Mouse (Mus musculus) embryonic facial prominence, embryonic 14.5 days (tissue): ENCODE data around the gene Pkdcc. TPM values are rescaled to one million over a fixed set of nuclear protein-coding genes. Genes with fewer than 3 reads are reported as not detected.
A peak's percentile ranks its signal among the peaks of the same experiment; 100 is the strongest.

Experiments
- ATAC-seq: fragments of 200-750 bp; cut with Nextera tagmentation; 2 replicates; pipeline ENCODE4 v1.8.0; 2017; ENCODE audit warnings: low read depth, moderate number of reproducible peaks, moderate TSS enrichment
- DNase-seq: peaks from one replicate; pipeline ENCODE4 v3.0.0-alpha.2; 2015; ENCODE audit warnings: low spot score
- H3K27ac ChIP-seq: fragments of 300-500 bp; sonication (generic); replicated peaks from 2 replicates; pipeline ENCODE4 v1.5.1; 2014; ENCODE audit warnings: low read depth, mild to moderate bottlenecking, low read length, moderate library complexity
- H3K27me3 ChIP-seq: fragments of 300-500 bp; sonication (generic); replicated peaks from 2 replicates; pipeline ENCODE4 v1.6.1; 2014; ENCODE audit warnings: low read length; ENCODE audit not compliant: control insufficient read depth, insufficient read depth
- H3K36me3 ChIP-seq: fragments of 300-500 bp; sonication (generic); 2 replicates; pipeline ENCODE4 v1.6.1; 2014; ENCODE audit warnings: low read length, mixed read lengths; ENCODE audit not compliant: control insufficient read depth, insufficient read depth
- H3K4me1 ChIP-seq: fragments of 300-500 bp; sonication (generic); 2 replicates; pipeline ENCODE4 v1.6.1; 2014; ENCODE audit warnings: antibody characterized with exemption, low read length; ENCODE audit not compliant: control insufficient read depth, insufficient read depth
- H3K4me2 ChIP-seq: fragments of 300-500 bp; sonication (generic); 2 replicates; pipeline ENCODE4 v1.6.1; 2014; ENCODE audit warnings: low read depth, mild to moderate bottlenecking, low read length, moderate library complexity, mixed read lengths
- H3K4me3 ChIP-seq: fragments of 300-500 bp; sonication (generic); 2 replicates; pipeline ENCODE4 v1.5.1; 2014; ENCODE audit warnings: low read depth, mild to moderate bottlenecking, low read length
- H3K9ac ChIP-seq: fragments of 300-500 bp; sonication (generic); 2 replicates; pipeline ENCODE4 v1.6.1; 2014; ENCODE audit warnings: low read depth, mild to moderate bottlenecking, low read length, moderate library complexity, mixed read lengths
- H3K9me3 ChIP-seq: fragments of 300-500 bp; sonication (generic); 2 replicates; pipeline ENCODE4 v1.6.1; 2016; ENCODE audit warnings: low read length; ENCODE audit not compliant: control insufficient read depth
- WGBS: fragments of 180-500 bp; shearing (Covaris S2); extraction: QIAGEN DNeasy Blood & Tissue Kit; methylation state at CpG from one replicate; pipeline ENCODE4 v1.1.7; 2014; 5-methylcytosine and 5-hydroxymethylcytosine counted together
- polyA plus RNA-seq: library from polyadenylated mRNA; unstranded; fragments of >200 nt; fragmentation: Nextera tagmentation; extraction: Ambion mirVana; gene quantifications from 2 replicates; pipeline ENCODE4 v1.2.1, GENCODE M21; 2014

Pkdcc gene
- polyA plus RNA-seq, 1 experiment from 2014 or later = 26.2 TPM

- Histone ChIP-seq H3K9me3 (0 out of 2 replicates have a peak, but pooled peaks cover 4% of the 10 kb centered on the region), H3K4me3 (no peak overlapping the region), H3K9ac (no peak overlapping the region), H3K27me3 (no peaks in the 10 kb centered on the region), H3K27ac (no peak overlapping the region), H3K36me3 (no peaks in the 10 kb centered on the region), H3K4me2 (no peak overlapping the region), H3K4me1 (peaks cover 13% of the 10 kb centered on the region; the same call in 1 of the 2 replicates)
- ATAC-seq = no peak
- DNase-seq = no peak
- WGBS = 83% methylated on average over 8 of the region's 8 CpGs
Observed at GRCm38 (mm10) chr17:83182061-83182664, 32.9 kb upstream of the Pkdcc start.

- ATAC-seq (no peak), DNase-seq (no peak)
- WGBS = 72% methylated on average over 6 of the region's 6 CpGs
- Histone ChIP-seq H3K4me2 (no peak overlapping the region), H3K27me3 (no peaks in the 10 kb centered on the region), H3K36me3 (no peaks in the 10 kb centered on the region), H3K4me3 (no peak overlapping the region), H3K9me3 (0 out of 2 replicates have a peak, but pooled peaks cover 4% of the 10 kb centered on the region), H3K4me1 (peaks cover 13% of the 10 kb centered on the region; the same call in 1 of the 2 replicates), H3K9ac (no peak overlapping the region), H3K27ac (no peak overlapping the region)
Observed at GRCm38 (mm10) chr17:83182780-83183179, 32.3 kb upstream of the Pkdcc start.

GRCm38 (mm10) chr17:83187751-83188565 lies 27.1 kb upstream of the Pkdcc start:
- 42% methylated on average over 11 of the region's 11 CpGs for WGBS
- peak; percentile 55; the same call in 1 of the 2 replicates for ATAC-seq
- H3K9ac ChIP-seq = peak overlapping the region; percentile 19; the same call in 1 of the 2 replicates
- no peaks in the 10 kb centered on the region for H3K27me3 ChIP-seq
- no peak for DNase-seq
- no peaks in the 10 kb centered on the region; the same call in 1 of the 2 replicates for H3K4me1 ChIP-seq
- H3K4me2 ChIP-seq = no peak overlapping the region
- 0 out of 2 replicates have a peak, but pooled peaks cover 4% of the 10 kb centered on the region for H3K9me3 ChIP-seq
- no peak overlapping the region for H3K27ac ChIP-seq
- no peaks in the 10 kb centered on the region for H3K36me3 ChIP-seq
- no peak overlapping the region for H3K4me3 ChIP-seq

DNA sequence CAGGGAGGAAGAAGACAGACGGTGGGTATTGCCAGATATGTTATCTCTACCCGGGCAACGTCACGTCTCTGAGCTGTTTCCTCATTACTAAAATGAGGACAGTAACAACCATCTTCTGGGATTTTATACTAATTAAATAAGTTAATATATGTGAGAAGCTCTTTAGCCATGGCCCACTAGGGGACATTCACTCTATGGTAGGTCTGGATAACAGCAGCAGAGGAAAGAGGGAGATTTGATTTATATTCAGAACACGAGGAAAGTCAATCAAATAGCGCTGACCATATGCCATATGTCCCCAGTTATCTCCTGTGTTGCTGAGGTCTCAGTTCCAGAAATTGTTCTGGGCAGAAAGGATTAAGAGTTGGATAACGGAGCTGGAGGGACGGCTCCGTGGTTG lies 24.3 kb upstream of the Pkdcc start:
- Histone ChIP-seq H3K27ac (no peak overlapping the region), H3K4me1 (peaks cover 2% of the 10 kb centered on the region; the same call in 1 of the 2 replicates), H3K9ac (no peak overlapping the region), H3K27me3 (no peaks in the 10 kb centered on the region), H3K36me3 (no peaks in the 10 kb centered on the region), H3K4me3 (no peak overlapping the region), H3K4me2 (no peak overlapping the region), H3K9me3 (no peaks in the 10 kb centered on the region)
- DNase-seq (no peak), ATAC-seq (no peak)
- 59% methylated on average over 9 of the region's 9 CpGs for WGBS

GRCm38 (mm10) chr17:83194491-83194890 lies 20.6 kb upstream of the Pkdcc start:
- WGBS = 65% methylated on average over 4 of the region's 4 CpGs
- no peak overlapping the region for H3K9ac ChIP-seq
- H3K4me2 ChIP-seq = no peak overlapping the region
- H3K4me3 ChIP-seq = no peak overlapping the region
- peaks cover 24% of the 10 kb centered on the region for H3K4me1 ChIP-seq
- no peaks in the 10 kb centered on the region for H3K36me3 ChIP-seq
- no peak overlapping the region for H3K27ac ChIP-seq
- ATAC-seq (no peak), DNase-seq (no peak)
- no peaks in the 10 kb centered on the region for H3K27me3 ChIP-seq
- no peaks in the 10 kb centered on the region for H3K9me3 ChIP-seq

- Histone ChIP-seq H3K4me2 (no peak overlapping the region), H3K4me1 (peaks cover 41% of the 10 kb centered on the region), H3K4me3 (no peak overlapping the region), H3K27me3 (no peaks in the 10 kb centered on the region), H3K9me3 (no peaks in the 10 kb centered on the region), H3K27ac (no peak overlapping the region; the same call in 1 of the 2 replicates), H3K9ac (no peak overlapping the region), H3K36me3 (no peaks in the 10 kb centered on the region)
- DNase-seq (peak; percentile 84), ATAC-seq (peak; percentile 48; the same call in 1 of the 2 replicates)
- 18% methylated on average over 4 of the region's 4 CpGs for WGBS
Observed at GRCm38 (mm10) chr17:83197361-83197923, 17.6 kb upstream of the Pkdcc start.

DNA sequence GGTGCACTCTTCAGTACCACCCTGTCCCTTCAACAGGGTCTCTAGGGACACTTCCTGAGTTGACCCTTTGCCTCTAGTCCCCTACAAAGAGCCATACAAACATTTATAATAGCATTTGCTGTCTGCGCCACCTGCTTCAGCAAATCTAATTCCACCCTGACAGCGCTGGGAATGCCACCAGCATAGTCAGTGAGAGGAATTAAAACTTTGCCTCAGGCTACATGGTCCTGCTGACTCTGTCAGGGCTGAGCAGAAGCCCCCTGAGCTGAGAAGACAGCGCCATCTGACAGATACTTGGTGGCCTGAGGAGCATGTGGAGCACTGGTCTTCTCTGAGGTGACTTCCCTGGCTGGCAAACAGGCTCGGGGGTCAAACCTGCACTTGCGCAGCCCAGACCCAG lies 14.6 kb upstream of the Pkdcc start:
- Histone ChIP-seq H3K27me3 (no peaks in the 10 kb centered on the region), H3K4me1 (peaks cover 48% of the 10 kb centered on the region), H3K9ac (no peak overlapping the region), H3K9me3 (no peaks in the 10 kb centered on the region), H3K27ac (no peak overlapping the region), H3K36me3 (no peaks in the 10 kb centered on the region), H3K4me3 (no peak overlapping the region), H3K4me2 (no peak overlapping the region)
- ATAC-seq = no peak
- WGBS = 62% methylated on average over 5 of the region's 5 CpGs
- DNase-seq = no peak

- H3K27me3 ChIP-seq = no peaks in the 10 kb centered on the region
- H3K4me3 ChIP-seq = no peak overlapping the region
- no peak overlapping the region for H3K27ac ChIP-seq
- H3K4me2 ChIP-seq = no peak overlapping the region
- ATAC-seq (peak; percentile 46; the same call in 1 of the 2 replicates), DNase-seq (peak; percentile 70)
- H3K36me3 ChIP-seq = no peaks in the 10 kb centered on the region
- H3K9me3 ChIP-seq = no peaks in the 10 kb centered on the region
- peaks cover 48% of the 10 kb centered on the region for H3K4me1 ChIP-seq
- WGBS = 22% methylated on average over 6 of the region's 6 CpGs
- H3K9ac ChIP-seq = no peak overlapping the region
Observed at GRCm38 (mm10) chr17:83201257-83201656, 13.8 kb upstream of the Pkdcc start.
